Mouse (Mus musculus) adrenal gland, adult 8-10 months (tissue): ENCODE results near the gene Lpar6. TPM values are rescaled to one million over a fixed set of nuclear protein-coding genes. Genes with fewer than 3 reads are reported as not detected.
A peak's percentile ranks its signal among the peaks of the same experiment; 100 is the strongest.

ENCODE experiments used
- DNase-seq: peaks from one replicate; pipeline ENCODE4 v3.0.0; 2022
- total RNA-seq, 4 experiments: library from RNA; stranded (reverse); gene quantifications; 2 replicates each; pipeline ENCODE4 v1.2.4; 2022

Lpar6 gene
- 1 to 10 TPM; 3.1 to 5.7 (median 4.0) TPM for total RNA-seq

DNA sequence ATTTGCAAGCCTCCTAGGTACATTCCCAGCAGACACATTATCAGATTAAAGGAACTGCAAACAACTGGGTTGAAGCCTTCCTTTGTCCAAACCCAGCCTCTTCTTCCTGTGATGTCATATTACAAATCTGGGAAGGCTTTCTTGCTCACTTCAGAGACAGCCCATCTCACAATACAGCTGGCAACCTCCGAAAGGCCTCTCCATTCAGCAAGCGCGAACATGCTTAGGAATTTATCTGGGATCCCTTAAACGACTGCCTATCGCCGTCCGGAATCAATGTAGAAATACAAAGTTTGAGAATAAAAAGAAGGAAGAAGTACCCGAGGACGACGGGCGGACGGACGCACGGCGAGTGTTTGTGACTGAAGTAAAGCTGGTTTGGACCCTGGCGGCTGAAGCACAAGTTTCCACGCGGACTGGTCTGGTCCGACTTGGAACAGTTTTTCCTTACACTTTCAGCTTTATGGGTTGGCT lies at the start of gene Lpar6:
TSS of gene Lpar6 (plus strand) at position 48 of the 474 bp plus-strand sequence.
- peak; percentile 65 for DNase-seq

- DNase-seq: no peak
Observed at GRCm38 (mm10) chr14:73199058-73199457, 38.6 kb upstream of the Lpar6 start.

DNA sequence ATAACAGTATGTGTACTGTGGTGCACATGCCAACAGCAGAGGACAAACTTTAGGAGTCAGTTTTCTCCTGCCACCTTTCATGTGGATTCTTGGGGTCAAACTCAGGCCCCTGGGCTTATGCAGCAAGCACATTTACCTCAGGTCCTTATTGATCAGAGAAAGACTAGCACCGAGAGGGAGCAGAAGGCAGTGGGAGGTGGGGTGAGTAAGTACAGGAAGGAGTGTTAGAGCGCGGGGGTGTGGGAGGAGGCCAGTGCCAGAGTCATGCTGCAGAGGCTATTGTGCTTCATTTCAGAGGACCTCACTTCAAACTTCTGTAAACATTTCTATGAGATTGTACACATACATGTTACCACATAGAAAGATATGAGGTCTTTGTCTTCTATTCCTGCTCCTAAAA lies 36.2 kb upstream of the Lpar6 start:
- no peak for DNase-seq

DNA sequence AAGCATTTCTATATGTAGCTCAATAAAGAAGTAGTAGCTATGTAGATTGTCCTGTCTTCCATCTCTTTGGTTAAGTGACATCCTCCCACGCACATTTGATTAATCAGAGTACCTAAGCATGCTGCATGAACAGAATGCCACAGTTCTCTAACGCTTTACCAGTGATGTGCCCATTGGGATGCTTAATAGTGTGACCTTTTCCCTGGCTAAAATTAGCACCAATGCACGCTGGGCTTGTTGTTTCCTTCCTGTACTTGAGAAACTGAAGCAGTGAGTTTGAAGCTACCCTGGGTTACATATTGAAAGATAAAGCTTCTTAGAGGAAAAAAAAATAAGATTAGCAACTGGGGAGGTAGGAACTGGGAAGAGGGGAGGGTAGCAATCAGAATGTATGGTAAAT lies 33.7 kb upstream of the Lpar6 start:
- no peak for DNase-seq

GRCm38 (mm10) chr14:73209262-73209661 lies 28.4 kb upstream of the Lpar6 start:
- DNase-seq: peak; percentile 24

DNA sequence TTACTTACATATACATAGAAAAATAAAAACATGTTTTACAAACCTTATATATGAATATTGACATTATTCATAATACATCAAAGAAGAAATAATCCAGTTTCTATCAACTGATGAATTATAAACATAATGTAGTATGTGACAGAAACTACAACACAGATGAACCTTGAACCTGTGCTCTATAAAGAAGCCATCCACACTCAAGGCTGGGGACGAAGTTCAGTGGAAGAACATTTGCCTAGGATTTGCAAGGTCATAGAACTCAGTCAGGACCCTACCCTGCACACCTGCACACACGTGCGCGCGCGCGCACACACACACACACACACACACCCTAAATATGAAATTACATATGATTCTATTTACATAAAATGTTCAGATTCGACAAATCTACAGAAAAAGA lies 27.5 kb upstream of the Lpar6 start:
- DNase-seq: no peak

DNA sequence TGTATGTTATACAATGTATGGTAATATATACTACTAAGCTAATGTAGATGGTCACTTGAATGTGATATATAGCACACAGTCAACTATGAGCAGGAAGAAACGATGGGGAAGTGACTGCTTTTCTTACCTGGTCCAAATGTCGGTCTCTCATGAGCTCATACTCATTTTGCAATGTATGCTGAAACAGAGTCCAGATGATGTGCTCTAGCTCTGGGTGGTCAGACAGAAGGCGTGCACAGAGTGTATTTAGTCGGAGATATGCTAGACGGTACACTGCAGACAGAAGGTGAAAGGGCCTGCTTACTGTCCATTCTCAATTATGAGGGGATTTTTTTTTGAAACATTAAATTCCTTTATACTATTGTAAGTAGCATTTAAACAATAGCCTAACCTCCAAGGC lies 26.2 kb upstream of the Lpar6 start:
- no peak for DNase-seq

DNA sequence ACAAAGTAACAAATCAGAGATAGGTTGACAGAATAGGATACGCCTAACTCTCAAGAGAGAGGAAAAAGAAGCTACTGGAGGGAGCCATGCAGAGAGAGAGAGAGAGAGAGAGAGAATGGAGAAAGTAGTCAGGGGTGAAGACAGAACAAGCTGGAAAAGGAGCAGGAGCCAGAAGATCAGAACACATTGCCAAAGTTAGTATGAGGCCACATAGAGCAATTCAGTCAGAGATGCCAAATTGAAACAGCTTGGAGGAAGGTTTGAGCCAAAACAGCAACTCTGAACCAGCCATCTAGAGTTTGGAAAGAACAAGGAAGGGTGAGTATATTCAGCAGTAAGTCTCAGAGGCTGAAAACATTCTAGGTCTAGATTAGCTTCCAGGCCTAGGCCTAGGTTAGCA lies 20.6 kb upstream of the Lpar6 start:
- DNase-seq: no peak

- no peak for DNase-seq
Observed at GRCm38 (mm10) chr14:73222316-73222970, 15.3 kb upstream of the Lpar6 start.

DNA sequence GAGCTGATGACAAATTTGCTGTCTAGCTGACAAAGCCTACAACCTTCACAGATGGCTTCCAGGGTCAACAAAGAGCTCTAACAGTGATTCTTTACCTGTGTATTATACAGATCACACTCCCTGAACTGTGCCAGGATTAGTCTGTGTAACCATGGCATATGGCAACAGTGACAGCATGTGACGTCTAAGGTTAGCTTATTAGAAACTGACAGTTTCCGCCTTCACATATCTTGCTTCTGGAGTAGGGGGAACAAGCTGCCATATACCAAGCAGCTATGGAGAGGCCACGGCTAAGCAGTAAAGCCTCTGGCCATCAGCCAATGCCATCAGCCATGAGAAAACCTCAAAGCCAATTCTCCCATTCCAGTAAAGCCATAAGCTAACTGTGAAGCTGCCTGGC lies 11.3 kb upstream of the Lpar6 start:
- no peak for DNase-seq

GRCm38 (mm10) chr14:73226849-73227248 lies 10.8 kb upstream of the Lpar6 start:
- DNase-seq: no peak

DNA sequence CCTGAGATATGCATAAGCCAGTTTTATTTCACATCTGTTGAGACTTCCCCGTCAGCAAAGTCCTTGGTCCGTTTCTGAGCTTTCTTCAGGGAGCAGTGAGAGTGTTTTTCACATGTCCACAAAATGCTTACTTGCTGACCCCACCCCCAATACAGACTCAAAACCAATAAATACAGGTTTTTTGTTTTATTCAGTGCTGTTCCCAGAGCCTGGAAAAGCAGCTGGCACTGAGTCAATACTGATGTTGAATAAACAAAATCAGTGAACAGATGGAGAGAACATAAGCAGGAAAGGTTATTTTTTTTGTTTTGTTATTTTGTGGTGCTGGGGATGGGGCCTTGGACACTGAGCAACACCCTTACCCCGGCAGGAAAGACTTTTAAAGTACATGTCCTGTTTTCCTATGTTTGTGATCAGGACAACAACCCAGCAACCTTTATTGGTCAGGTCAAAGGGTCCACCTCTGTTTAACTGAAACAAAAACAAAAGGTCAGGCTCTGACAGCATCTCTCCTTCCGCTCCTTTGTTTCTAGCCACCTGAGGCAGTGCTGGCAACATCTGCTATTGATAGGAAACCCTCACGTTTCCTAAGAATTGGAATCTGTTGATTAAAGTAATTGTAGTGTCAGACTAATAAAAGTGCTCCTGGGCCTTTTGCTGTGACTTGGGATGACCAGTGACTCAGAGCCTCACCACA lies 6.3 kb upstream of the Lpar6 start:
- DNase-seq: no peak

DNA sequence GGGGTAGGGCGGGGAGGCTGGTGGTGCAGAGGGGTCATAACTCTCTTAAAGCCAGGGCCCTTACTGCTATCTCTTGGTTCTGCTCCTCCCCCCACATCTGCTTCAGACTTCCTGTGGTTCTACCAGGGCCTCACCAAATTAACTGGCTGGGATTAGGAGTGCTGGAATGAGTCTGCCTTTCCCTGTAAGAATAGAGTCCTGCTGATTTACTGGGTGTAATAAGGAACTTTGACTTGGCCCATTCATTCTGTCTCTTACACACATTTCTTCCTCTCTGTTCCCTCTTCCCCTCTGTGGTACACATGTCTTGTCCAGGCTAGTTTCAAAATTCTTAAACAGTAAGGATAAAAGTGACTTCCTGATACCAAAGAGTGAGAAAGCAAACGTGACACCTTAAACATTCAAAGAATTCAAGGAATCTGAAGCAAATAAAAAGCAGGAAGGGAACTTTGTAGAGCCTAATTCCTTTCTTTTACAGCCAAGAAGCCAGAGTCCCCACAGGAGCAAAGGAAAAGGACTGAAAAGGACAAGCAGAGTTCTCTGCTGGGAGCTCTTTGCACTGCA lies 3.1 kb upstream of the Lpar6 start:
- DNase-seq: no peak

DNA sequence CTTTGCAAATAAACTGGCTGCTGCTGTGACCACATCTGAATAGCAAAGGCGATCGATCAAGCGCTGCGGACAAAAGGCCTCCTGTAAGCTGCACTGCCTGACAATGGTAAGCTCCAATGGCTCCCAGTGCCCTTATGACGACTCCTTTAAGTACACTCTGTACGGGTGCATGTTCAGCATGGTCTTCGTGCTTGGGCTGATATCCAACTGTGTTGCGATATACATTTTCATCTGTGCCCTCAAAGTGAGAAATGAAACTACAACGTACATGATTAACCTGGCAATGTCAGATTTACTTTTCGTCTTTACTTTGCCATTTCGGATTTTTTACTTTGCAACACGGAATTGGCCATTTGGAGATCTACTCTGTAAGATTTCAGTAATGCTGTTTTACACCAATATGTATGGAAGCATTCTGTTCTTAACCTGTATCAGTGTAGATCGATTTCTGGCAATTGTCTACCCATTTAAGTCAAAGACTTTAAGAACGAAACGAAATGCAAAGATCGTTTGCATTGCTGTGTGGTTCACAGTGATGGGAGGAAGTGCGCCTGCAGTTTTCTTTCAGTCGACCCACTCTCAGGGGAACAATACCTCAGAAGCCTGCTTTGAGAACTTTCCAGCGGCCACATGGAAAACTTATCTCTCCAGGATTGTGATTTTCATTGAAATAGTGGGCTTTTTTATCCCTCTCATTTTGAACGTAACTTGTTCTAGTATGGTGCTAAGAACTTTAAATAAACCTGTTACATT lies 979 bp downstream of the Lpar6 start:
- peak; percentile 25 for DNase-seq

DNA sequence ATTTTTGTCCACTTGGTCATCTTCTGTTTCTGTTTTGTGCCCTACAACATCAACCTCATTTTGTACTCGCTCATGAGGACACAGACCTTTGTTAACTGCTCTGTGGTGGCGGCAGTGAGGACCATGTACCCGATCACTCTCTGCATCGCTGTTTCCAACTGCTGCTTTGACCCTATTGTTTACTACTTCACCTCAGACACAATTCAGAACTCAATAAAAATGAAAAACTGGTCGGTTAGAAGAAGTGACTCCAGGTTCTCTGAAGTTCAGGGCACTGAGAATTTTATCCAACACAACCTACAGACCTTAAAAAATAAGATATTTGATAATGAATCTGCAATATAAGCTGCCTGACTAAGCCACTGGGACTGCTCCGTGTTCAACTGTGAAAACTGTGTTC lies 1.6 kb downstream of the Lpar6 start:
- DNase-seq: no peak

GRCm38 (mm10) chr14:73239857-73240256 lies 2.2 kb downstream of the Lpar6 start:
- no peak for DNase-seq

DNA sequence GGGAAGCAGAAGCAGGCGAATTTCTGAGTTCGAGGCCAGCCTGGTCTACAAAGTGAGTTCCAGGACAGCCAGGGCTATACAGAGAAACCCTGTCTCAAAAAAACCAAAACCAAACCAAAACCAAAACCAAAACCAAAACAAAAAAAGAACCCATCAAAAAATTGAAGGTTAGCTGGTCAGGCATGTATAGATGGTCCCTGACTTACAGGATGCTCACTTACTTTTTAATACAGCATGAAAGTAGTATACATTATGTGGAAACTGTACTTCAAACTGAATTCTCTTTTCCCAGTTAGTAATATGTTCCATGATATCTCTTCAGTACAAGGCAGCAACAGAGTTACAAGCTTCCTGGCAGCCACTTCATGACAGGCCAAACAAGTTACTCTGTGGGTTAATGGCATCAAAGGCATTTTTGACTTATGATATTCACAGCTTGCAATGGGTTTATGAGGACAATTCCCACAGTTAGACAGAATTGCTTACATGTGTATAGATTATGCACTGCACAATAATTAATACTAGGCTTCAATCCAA lies 6.4 kb downstream of the Lpar6 start:
- DNase-seq: no peak

DNA sequence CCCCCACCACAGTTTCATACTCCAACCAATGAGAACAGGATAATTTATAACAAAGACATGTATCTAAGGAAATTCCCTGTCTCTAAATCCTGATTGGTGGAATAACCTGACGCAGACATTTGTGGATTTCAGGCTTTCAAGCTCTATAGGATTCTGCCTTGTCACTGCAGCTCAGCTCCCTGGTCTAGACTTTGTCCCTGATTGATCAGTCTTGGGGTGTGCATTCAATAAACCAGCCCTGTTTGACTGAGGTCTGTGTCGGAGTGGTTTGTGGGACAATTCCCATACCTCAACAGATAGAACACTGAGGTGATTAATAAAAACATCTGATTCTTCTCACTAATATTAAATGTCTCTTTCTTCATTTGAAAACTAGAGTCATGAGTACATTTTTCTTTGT lies 12.4 kb downstream of the Lpar6 start:
- DNase-seq: no peak

DNA sequence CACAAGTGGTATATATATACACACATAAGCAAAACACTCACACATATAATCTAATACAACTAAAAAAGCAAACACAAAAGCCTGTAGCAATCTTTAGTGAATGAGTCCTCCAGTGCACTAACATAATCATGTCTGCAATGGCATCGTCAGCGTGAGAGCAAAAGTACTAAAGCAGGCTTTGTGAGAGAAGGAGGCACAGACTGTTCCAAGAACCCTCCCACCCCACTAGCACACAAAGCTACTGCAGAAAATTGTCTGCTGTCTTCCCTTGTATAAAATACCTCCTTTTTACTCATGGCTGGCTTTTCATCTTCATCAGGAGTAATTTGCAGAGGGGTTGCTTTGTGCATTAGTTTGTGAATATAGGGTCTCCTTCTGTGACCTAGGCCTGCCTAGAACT lies 14.6 kb downstream of the Lpar6 start:
- DNase-seq: no peak

DNA sequence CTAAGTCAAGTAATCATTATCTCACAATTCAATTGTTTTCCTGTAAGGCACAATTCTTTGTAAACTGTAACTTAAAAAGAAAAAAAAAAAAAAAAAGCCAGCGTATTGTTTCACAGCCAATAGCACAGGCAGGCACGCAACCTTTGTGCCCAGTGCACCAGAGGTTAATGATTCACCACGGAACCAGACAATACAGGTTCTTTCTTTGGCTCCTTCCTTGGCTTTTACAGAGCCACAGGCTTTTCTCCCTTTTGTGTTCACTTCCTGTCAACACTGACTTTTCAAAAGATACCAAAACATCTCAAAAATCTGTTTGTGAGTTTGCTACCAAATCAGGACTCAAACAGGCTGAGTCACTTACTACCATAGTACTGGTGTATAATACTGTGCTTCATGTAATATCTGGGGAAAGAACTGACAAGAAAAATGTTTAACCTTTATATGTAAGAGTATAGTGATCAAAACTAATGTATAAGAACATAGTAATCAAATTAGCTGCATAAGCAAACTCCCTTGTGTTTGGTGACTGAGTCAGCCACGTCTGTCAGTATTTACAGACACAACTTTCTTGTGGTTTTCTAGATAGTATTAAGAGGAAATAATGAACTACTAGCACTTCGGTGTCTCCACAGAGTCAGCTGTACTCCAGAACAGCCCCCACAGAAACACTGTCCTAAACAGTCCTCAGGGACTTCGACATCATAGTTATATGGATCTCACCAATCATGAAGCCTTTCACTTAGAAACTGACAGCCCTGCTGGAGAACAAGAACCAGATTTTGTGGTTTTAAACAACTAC lies 16.0 kb downstream of the Lpar6 start:
- no peak for DNase-seq

DNA sequence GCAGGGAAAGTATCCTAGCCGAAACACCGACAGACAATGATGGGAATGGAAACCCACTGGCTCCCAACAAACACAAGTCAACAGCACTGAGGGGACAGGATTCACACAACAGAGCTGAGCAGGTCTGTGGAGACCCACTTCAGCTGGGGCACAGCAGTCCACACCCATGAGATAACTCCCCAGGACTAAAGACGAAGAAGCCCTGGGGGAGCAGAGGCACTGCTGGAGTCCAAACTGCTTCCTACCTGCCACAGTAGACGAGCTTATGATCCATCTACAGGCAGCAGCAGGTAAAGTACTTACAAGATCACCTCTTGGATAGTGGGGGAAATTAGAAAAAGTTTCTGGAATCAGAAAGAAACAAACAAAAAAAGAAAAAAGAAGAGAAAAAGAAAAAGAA lies 16.7 kb downstream of the Lpar6 start:
- no peak for DNase-seq

DNA sequence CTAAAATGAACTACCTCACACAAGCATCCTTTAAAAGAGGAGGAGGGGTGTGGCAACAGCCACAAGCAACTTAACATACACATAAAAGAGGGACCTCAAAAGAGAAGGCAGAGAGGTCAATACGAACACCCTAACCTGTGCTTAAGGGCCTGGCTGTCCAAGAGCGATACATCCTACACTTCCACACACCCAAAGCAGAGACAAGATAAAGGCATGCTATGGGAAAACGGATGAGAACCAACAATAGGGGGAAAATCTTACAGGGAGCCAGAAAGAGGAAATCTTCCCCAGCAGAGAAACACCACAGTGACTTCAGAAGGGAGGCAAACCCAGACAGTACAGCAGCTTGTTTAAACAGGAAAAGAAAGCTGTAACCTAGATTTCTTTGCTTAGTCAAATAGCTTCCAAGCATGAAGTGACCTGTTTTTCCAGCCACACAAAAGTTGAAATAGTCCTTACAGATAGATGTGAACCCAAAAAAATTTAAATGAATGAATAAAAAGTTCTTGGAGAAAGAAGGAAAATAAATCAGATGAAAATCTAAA lies 17.8 kb downstream of the Lpar6 start:
- DNase-seq: no peak
